Mouse (Mus musculus): ENCODE results near the gene Flcn.
A peak's percentile ranks its signal among the peaks of the same experiment; 100 is the strongest.

Flcn gene

DNA sequence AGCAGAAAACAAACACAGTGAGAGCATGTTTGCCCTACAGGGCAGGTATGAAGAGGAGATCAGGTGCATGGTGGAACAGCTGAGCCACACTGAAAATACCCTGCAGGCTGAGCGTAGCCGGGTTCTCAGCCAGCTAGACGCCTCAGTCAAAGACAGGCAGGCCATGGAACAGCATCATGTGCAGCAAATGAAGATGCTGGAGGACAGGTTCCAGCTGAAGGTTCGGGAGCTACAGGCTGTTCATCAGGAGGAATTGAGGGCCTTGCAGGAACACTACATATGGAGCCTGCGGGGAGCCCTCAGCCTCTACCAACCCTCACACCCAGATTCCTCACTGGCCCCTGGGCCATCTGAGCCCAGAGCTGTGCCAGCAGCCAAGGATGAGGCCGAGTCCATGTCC is 49.0 kb downstream of the Flcn start:
- DNase-seq: peak; percentile 48 to 49

DNA sequence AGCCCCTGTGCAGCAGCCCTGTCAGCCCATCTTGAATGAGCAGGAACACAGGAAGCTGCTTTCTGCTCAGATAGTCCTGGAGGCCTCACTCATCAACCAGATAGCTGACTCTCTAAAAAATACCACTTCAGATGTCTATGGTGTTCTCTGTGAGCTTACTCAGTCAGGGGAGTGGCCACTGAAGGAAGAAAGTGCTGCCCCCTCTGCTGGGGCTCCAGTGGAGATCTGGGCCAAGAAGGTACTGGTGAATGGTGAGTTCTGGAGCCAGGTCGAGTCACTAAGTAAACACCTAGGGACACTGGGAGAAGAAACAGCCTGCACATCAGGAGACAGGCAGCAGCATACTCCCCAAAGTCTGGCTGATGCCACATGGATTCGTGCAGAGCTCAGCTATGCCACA is 50.2 kb downstream of the Flcn start:
- DNase-seq: no peak

GRCm38 (mm10) chr11:59759178-59759577 is 50.6 kb downstream of the Flcn start:
- DNase-seq: peak; percentile 88 to 93

- peak; percentile 40 to 50 for DNase-seq
Measured at GRCm38 (mm10) chr11:59758191-59758985, 51.4 kb downstream of the Flcn start.

GRCm38 (mm10) chr11:59756351-59756750 is 53.5 kb downstream of the Flcn start:
- DNase-seq: no peak

DNA sequence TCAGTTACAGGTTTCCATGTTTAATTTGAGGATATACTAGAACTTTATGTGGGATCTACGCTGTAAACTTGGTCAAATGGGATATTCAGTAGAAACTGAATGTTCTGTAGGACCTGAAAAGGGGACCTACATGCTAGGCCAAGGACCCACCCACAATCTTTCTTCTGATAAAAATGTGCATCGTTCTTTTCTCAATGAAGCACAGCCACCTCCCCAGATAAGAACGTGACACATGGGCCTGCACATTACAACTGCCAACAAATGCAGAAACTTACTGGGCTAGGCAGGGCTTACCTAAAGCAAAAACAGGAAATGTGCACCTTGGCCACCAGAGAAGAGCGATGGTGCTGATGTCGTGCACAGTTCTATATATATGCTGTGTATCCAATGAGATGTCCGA is 55.3 kb downstream of the Flcn start:
- no peak for DNase-seq

GRCm38 (mm10) chr11:59749050-59749449 is 60.8 kb downstream of the Flcn start:
- no peak for DNase-seq

- DNase-seq: peak; percentile 57
Measured at GRCm38 (mm10) chr11:59746614-59747013, 63.2 kb downstream of the Flcn start.

DNA sequence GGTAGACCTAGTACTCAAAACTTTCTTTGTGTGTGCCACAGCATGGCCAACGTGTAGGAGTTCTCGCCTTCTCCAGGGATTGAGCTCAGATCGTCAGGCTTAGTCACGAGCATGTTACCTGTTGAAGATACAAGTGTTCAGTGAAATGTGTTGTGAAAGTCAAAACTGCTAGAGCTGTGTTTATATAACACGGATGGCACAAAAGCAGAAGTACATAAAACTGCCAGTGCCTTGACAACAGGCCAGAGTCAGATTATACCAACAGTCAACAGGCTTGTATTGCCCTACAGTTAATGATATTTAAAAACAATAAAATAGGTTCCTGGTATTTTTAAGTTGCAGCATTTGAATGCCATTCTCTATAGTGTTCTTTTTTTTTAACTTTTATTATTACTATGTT is 64.0 kb downstream of the Flcn start:
- no peak for DNase-seq

DNA sequence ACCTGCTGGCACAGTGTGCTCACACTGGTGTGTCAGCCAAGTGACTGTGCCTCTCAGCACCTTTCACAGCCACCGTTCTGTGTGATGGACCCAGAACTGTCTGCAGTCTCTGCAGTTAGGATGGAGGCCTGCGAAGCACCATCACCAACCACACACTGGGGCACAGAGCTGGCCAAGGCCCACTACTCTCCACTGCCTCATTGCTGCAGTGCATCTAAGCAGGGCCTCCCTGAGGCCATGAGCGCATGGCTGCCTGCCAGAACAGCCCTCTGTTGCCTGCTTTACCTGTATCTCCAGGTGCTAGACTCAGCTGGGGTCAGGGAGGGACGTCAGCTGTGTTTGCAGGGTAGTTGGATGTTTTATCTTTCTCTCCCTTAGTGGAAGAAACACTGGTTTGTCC is 65.4 kb downstream of the Flcn start:
- peak; percentile 35 to 47 for DNase-seq

GRCm38 (mm10) chr11:59743712-59744111 is 66.1 kb downstream of the Flcn start:
- DNase-seq: no peak

DNA sequence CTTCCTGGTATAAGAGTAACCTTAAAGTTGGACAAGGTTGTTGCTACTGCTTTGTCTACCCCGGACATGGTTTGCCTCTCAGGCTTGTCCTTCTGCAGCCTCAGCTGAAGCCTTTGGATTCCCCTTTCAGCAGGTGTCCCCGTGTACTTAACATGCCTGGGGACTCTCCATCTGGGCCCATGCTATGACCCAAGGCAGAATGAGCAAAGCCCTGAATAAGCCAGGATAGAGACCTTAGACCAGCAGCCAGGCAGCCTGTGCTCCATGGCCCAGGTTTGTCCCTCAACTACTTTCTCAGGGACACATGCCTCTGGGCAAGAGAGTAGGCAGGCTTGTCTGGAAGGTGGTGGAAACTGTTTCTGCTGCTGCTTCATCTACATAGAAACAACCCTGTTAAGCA is 66.5 kb downstream of the Flcn start:
- DNase-seq: peak; percentile 36 to 52

DNA sequence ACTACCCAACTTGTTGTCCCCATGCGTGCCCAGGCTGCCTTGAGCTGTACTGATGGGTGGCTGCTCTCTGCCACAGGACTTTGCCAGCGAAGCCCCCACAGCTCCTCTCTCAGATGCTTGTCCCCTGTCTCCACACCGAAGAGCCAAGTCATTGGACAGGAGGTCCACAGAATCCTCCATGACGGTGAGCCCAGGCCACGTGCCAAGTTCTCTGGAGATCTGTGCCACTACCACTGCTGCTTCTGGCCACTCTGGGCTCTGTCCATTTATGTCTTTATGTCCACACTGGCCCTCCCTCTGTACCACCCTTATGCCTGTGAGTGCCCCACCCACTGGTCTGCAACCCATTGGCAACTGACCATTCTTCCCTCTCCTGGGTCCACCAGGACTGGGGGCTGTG is 67.9 kb downstream of the Flcn start:
- DNase-seq: peak in 1 of 2 experiments; percentile 34

Data from cerebellum, postnatal 36 days (tissue).